Mouse (Mus musculus) T-cell, adult 2 months (primary cell): ENCODE results near the gene Ccdc148.

Experiments
- DNase-seq: peaks from one replicate; pipeline ENCODE4 v3.0.0; 2022; ENCODE audit warnings: low spot score

The Ccdc148 gene

DNA sequence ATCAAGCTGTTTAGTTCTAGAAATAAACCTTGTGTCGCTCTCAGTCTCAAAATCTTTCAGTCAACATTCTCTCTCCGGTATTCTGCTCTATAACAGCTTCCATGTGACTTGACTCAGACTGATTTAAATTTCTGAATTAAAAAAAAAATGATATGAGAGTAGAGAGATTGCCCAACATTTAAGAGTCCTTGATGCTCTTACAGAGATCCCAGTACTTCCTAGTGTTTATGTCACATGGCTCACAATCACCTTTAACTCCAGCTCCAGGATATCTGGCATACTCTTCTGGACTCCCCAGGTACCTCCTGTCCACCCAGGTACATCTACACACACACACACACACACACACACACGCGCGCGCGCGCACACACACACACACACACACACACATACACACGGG lies 248.1 kb downstream of the Ccdc148 start:
- no peak for DNase-seq

DNA sequence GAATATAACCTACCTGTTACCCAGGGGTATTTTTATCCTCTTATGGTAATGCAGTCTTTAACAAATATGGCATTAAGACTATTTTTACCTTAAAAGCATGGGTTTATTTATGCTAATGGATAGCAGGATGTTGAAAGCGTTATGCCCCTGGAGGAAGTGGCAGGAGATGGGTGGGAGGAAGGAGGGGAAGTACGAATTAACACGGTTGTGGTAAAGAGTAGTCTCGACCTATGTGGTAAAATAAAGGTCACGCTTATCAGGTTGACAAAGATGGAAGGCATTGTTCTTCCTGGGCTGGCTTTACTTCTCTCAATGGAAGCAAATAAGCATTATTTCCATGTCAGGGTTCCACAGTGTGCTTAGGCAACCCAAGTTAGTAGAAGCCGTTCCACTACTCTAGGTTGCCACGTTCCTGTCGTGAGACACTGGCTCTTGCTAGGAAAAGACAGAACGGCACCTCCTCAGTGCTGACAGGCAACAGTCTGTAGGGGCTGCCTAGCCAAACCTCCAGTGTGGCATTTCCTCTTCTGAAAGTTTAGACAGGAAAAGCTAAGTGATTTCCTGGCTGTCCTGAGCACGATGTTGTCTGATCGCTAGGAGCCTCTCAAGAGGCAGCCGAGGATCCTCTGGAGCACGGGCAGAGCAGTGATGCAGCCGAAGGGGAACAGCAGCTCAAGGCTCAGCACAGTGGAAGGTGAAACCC lies 253.5 kb downstream of the Ccdc148 start:
- peak; percentile 58 for DNase-seq

DNA sequence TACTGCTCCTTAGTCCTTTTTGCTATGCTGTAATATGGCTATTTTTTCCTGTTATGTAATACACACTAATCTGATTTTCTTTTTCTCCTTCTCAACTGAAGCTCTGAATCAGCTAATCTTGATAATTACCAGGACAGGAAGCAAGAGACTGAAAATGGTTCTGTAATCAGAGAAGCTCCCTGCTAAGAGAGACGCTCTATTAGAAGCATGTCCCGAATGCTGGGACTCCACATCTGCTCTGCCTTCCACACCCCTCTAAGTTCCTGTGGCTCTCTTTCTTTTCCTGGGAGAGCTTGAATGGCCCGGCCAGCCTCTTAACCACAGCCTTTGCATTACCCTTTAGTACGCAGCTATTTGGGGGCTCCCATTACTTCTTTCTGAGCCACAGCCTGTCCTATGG lies 255.4 kb downstream of the Ccdc148 start:
- no peak for DNase-seq

DNA sequence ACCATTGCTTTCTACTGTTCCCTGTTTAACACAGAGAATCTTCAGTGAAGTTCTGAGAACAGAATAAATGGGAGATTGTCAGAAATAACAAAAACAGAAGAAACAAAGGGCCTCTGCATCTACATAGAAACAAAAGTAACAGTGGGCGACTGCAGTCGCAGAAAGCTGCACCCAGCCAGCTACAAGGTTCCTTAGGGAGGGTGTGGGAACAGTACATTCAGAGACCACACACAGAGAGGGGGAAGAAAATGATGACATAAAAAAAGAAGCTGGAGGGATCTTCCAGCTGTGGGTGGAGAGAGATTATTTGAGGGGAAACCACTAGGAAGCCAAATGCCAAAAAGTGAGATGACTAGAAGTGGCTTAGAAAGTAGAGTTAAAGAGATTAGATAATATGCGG lies 280.6 kb downstream of the Ccdc148 start:
- DNase-seq, result no peak

DNA sequence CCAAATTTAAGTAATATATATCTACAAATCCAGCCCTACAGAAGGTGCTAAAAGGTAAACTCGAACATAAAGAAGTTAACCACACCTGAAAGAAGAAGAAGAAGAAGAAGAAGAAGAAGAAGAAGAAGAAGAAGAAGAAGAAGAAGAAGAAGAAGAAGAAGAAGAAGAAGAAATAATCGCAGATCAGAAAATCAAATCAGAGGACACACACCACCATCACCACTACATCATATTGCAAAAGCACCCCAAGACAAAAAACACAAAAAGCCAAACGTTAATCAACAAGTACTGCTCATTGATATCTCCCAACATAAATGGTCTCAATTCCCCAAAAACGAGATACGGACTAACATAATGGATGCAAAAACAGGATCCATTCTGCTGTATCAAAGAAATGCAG lies 301.3 kb downstream of the Ccdc148 start, which contains the start of gene Gm11099:
Gene Gm11099 (plus strand): TSS at position 301 of the 400 bp plus-strand sequence.
- DNase-seq, result no peak

DNA sequence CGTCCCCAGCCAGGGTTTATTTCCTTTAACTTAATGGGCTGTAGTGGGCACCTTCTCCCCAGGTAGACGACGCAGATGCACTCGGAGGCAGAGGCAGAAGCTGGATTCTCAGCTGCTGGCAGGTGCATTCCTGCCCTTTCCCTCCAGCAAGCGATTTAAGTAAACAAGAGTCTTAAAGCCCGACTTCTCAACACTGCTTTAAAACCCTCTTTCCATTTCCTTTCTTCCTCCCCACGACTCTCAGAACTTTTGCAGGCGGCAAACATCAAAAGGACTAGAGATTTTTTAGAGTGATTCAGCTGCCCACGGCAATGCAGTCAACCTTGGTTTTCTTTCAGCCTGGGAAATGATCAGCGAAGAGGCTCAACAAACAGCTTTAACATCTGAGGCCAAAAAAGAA lies 316.0 kb downstream of the Ccdc148 start:
- DNase-seq, result peak; percentile 64

DNA sequence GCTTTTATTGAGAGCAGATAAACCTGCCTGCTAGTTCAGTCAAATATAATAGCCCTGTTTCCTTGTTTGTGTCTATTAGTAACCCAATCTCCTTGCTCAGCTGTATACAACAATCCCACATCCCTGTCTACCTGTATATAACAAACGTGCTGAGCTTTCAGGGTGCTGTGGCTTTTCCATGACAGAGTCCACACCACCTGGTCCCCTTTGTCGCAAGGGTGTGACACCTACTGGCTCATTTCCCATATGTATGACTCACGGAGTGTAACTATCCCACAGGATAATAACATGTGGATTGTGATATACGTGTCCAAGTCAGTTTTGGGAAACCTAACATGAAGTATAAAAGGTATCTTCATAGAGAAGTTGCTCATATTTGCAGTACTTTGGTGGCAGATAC lies 318.0 kb downstream of the Ccdc148 start:
- no peak for DNase-seq

DNA sequence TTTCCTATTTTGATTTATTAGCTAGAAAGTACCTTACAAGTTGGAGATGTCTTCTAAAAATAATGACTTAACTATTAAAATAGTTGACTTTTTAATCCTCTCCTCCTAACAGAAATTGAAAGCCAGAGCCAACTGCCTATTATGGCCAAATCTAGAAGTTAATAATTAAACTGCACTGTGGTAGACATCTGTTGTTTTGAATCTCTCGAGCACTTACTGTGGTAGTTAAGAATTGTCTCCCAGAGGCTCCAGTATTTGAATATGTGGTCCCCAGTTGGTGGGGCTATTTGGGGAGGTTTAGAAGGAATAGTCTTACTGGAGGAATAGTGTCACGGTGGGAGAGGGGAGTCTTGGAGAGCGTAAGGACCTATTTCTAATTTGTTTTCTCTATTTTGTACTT lies 319.5 kb downstream of the Ccdc148 start:
- DNase-seq, result no peak

DNA sequence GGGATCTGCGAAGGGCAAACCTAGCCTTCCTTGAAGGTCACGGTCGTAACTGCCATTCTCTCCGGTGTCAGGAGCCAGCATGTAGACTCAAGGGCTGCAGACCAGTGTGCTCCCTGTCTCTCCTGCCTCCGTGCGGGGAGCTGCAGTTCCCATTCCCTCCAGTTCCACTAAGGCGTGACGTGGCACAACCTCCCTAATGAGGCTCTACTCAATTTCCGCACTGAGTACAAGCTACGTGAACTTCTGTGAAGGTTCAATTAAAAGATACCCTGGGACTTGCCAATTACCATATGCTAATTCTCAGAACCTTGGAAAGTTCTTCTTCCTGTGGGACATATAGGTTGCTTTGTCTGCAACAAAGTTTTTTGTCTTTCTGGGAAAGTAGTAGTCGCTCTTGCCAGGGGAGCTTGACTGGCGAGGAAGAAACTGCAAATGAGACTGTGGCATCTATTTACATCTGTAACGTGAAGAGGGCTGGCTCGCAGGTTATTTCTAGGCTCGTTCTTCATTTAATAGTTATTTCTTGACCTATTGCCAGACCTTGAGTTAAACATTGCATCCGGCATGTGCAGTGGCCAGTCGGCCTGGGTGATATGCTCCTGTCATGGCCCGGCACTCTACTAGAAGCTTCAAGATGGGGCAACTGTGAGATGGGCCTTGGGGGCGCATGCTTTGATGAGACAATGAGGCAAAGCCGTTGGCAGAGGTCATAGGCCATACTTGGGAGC lies 328.1 kb downstream of the Ccdc148 start:
- DNase-seq, result no peak

DNA sequence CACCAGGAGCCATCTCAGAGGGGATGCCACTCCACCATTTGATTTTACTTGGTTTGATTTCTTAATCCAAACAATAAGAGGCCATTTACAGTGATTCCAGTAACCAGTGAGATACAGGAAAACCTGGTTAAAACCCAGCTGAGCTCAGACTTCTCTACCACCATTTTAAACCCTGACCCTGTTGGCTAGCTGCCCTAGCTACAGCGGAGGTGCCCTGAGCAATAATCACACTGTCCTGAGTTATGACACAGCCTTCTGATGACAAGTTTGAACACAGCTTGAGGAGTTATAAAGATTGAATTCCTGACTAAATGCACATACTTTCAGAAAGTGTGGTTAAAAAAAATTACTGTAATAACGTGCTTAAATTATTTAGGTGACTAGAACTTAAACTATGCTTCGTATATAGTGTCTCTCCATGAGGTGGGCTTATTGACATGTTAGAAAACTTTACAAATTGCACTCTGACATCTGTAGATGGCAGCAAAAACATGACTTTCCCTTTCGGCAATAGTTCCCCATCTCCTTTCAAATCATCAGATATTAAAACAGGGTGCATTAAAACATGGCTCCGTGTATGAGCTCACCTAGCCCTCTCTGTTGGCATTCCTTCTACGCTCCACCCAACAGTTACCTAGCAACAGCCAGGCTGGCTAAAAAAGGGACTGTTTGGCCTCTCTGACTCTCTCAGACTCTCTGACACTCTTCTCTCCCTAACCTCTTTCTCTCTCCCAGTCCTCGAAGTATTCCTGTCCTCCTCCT lies 330.3 kb downstream of the Ccdc148 start:
- DNase-seq, result no peak

DNA sequence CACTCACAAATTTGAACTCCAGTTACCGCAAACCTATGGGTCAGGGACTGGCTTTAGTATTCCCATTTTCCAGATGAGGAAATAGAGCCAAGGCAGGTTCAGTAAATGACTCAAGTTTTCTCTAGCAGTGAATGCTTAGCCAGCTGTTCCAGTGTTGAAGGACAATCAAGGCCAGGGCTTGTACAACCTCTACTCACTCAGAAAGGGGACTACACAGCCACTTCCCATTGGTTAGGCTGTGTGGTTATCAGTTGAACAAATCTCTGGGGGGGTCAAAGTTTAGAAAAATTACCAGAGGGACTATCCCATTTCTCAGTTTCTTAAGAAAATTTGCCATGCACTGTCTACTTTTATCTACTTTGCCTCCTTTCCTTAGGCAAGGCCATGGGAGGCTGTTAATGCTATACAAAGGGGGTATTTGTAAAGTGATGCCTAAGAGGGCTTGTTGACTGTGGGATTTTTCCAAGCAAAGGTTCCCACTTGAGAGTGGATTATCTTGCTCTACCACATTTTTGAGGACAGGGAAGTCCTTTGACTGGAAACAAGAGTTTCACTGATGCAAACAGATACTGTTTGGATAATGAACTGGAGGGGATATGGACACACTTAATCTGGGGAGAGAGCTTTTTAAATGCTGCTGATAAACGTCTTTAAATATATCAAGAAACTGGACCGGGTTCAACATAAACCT lies 331.4 kb downstream of the Ccdc148 start:
- no peak for DNase-seq

DNA sequence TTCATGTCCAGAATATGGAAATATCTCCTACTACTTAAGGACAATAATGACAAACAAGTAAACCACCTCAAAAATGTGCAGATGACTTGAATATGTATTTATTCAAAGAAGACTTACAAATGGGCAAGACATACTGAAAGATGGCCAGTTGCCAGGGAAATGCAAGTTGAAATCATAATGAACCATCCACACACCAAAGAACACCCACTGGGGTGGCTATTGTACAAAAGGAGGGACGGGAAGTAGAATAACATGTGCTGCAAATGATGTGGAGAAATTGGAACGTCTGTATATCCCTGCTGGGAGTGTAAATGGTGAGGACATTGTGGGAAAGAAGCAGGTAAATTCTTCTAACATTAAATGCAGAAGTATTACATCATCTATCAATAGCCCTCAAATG lies 347.5 kb downstream of the Ccdc148 start:
- no peak for DNase-seq

DNA sequence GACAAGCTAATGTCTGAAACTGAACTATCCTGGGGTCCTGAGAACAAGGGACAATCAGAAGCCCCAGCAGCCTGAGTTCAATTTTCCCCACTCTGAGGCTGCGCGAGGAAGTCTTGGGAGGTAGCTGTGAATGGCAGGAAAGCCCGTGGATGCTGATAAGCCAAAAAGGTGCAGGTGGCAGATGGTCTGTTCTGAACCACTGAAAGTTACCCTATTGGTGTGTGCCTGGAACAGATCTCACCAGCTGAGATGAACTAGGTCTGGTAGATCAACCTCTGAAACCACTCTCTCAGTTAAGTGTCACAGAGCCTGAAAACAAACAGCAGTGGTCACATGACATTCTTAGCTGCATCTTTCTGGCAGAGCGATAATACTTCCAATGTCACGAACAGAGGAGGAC lies 360.9 kb downstream of the Ccdc148 start:
- no peak for DNase-seq

DNA sequence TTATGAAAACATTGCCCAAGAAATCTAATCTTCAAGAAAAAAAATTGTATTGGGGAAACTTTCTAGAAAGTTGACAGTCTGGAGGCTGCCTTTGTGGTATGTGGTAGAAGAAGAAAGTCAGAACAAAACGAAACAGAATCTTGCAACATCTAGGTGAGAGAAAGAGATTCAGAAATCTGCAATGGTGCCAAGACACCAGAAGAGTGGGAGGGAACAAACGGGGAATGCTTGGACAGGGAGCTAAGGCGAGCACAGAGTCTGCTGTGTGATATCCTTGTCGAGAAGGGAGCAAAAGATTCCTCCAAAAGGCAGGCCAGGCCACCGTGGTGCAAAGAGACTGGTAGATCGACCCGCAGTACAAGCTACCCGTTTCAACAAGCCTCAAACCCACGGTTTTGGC lies 361.4 kb downstream of the Ccdc148 start:
- DNase-seq, result no peak

DNA sequence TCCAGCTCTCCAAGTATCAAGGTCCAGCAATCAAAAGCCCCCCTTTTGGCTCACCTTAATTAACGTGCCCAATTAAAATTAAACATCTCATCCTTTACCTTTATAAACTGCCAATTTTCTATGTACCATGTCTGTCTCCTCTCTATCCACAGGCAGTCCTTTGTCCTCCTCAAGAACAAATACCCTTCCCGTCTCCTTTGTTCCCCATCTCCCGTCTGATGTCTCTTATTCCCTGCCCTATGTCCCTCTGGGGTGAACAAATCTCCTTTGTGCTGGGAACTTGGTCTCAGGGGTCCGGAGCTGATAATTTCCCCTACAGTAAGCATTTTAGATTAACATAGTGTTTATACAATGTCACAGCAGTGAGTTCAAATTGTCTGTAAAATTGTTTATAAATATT lies 363.0 kb downstream of the Ccdc148 start:
- DNase-seq, result no peak

DNA sequence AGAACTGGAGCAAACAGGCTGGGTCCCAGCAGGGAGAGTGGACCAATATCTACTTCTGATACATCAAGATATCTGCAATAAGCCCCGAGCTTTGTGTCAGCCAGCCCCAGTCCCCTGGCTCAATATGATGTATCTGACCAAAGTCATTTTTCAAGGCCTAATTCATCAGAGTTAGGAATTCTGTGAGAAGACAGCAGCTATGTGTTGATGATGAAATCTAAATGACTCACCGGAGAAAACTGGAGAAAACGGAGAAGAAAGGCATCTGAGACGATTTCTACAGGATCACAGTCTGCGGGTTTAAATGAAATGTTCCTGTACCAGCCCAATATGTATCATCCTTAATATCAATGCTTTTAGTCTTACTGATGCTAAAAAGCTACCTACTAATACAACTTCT lies 365.1 kb downstream of the Ccdc148 start:
- DNase-seq, result no peak

DNA sequence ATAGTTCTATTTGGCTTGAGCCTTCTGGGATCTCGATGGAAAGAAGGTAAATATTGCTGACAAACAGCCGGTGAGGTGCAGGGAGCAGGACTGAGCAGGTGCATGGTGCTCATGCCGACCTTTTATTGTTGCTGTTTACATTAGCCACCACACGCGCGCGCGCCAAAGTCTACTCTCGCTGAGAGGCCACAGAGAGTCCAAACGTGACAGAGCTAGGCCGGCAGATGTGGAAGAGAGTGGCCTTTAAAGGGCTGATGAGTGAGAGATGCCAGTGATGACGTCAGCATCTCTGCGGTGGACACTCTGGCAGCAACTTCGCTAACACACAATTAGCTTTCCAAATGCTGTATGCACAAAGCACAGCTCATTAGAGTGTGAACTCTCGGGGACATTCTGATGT lies 366.0 kb downstream of the Ccdc148 start:
- no peak for DNase-seq

DNA sequence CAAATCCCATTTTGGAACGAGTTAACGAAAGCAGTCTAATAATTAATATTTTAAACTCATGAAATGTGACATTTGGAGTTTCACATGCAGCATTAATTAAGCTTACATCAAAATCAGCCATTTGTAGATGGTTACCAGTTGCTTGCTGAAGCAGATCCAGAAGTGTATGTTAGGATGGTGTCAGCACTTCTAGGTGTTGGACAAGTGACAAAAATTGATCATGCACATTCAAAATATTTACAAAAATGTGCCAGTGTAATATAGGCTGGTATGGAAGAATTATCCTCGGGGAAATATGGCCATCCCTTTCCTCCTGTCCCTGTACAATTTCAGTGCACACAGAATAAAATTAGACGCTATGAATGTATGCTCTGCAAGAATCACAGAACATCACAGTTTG lies 370.1 kb downstream of the Ccdc148 start:
- DNase-seq, result no peak

DNA sequence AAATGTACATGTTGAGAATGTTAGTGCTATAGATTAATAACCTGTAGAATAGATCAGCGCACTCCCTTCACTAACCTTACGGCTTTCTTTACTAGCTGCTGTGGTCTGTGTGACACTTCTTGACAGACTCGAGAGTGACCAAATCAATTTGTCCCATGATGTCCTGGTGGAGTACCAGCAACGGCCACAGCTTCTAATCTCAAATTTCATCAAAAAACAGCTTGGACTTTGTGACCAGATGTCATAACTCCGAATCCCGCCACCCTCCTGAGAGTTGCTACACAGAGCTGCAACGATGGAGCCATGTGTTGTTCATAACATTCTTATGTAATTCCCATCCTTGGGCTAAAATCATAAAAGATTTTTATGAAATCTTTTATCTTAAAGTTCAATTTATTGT lies 370.5 kb downstream of the Ccdc148 start:
- DNase-seq, result no peak

DNA sequence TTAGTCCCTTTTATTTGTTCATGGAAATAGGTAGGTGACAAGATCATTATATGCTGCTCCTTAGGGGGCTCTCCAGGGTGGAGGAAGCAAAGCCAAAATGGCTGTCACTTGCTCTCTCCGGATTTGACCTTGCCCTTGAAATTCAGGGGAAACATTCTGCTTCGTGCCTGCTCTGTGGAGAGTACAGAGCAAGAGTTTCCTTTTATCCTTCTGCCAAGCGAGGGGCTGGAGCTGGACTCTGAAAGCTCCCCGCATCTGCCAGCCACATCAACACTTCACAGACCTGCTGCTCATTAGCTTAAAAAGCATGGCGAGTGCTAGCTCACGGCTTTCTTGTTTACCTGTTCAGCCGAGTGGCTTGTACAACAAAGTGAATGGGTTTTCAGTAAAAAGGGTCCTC lies 373.1 kb downstream of the Ccdc148 start:
- no peak for DNase-seq

DNA sequence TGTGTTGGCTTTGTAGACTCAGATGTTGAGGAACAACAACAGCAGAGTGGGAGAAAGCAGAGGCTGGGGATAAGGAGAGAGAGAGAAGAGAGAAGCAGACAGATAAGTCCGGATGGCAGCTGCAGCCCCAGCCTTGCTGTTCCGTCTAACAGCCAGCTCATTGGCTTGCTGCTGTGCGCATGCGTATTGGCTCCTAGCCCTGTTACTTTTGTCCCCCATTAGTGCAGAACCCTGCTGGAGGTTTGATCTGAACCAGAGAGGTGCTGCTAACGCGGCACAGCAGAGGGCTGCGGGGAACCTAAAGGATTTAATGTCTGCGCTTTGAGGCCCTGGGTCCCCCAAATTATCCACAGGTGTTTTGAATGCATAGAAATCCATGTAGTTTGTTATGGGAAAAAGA lies 373.8 kb downstream of the Ccdc148 start:
- no peak for DNase-seq

DNA sequence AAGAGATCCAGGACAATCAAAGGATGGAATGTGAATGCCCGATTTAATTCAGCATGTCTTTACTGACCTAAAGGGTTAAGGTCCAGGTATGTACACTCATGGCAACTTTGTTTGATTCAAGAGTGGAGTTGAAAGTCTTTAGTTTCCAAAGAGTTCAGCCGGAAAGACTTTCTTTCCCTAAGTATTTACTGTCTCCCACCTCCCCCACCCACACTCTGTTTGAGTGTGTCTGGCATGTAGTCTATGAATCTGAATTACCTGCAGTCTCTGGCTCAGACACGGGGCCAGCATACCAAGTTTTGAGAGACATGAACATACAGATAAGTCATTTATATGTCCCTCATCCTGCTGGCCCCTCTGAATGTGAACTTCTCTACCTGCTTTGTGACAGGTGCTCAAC lies 374.3 kb downstream of the Ccdc148 start:
- DNase-seq, result no peak

DNA sequence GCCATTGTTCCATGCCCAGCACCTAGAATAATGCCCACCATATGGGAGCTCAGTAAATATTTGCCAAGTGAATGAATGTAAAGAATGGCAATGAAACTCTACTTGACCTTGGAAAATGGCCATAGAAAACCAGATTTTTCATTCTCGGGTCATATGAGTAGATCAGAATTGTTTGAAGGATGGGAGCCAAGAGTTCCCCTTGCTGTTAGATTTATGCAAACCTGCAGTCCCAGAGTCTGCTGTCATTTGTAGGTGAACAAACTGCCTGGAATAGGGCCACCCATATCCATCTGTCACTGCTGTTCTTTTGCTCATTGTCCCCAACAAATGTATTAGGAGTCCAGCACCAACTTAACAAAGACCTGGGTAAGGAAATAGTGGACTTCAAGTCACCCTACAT lies 377.0 kb downstream of the Ccdc148 start:
- DNase-seq, result no peak
